Mouse (Mus musculus) gastrocnemius, adult 8-10 months (tissue): ENCODE results near the gene Gm5447. TPM values are rescaled to one million over a fixed set of nuclear protein-coding genes. Genes with fewer than 3 reads are reported as not detected.

Experiments
- DNase-seq, 2 experiments: peaks; one replicate each; pipeline ENCODE4 v3.0.0; 2022; ENCODE audit warnings: low spot score in 2 of 2
- total RNA-seq, 4 experiments: library from RNA; stranded (reverse); gene quantifications; 2 replicates each; pipeline ENCODE4 v1.2.4; 2022

Gene Gm5447
- total RNA-seq, result under 1 TPM in 1 of 4 experiments, not detected in 3; 0.27 TPM

GRCm38 (mm10) chr13:30973501-30974246, at the start of gene Gm5447, which contains the start of gene Exoc2:
Gene Gm5447, plus strand, starts transcription at chr13:30974204.
Gene Exoc2, minus strand, starts transcription at chr13:30974093.
- DNase-seq, result peak; percentile 68 to 77

GRCm38 (mm10) chr13:30924269-30924668, 49.7 kb upstream of the Gm5447 start:
- no peak for DNase-seq

- no peak for DNase-seq
Measured at GRCm38 (mm10) chr13:30929119-30929518, 44.9 kb upstream of the Gm5447 start.

GRCm38 (mm10) chr13:30931613-30932012, 42.4 kb upstream of the Gm5447 start:
- DNase-seq, result no peak

GRCm38 (mm10) chr13:30932972-30933371, 41.0 kb upstream of the Gm5447 start:
- DNase-seq, result no peak

- no peak for DNase-seq
Measured at GRCm38 (mm10) chr13:30945788-30946187, 28.2 kb upstream of the Gm5447 start.

GRCm38 (mm10) chr13:30947129-30947528, 26.9 kb upstream of the Gm5447 start:
- DNase-seq, result no peak

- DNase-seq, result no peak
Measured at GRCm38 (mm10) chr13:30947540-30947939, 26.5 kb upstream of the Gm5447 start, which contains the start of gene Hus1b. Gene Hus1b, minus strand, starts transcription at chr13:30947759.

GRCm38 (mm10) chr13:30949181-30949580, 24.8 kb upstream of the Gm5447 start:
- DNase-seq, result no peak

- DNase-seq, result no peak
Measured at GRCm38 (mm10) chr13:30952044-30952443, 22.0 kb upstream of the Gm5447 start.

- no peak for DNase-seq
Measured at GRCm38 (mm10) chr13:30953580-30953979, 20.4 kb upstream of the Gm5447 start.

GRCm38 (mm10) chr13:30960714-30961113, 13.3 kb upstream of the Gm5447 start:
- DNase-seq, result no peak

- no peak for DNase-seq
Measured at GRCm38 (mm10) chr13:30961932-30962331, 12.1 kb upstream of the Gm5447 start.

- DNase-seq, result no peak
Measured at GRCm38 (mm10) chr13:30966507-30966911, 7.5 kb upstream of the Gm5447 start.

- DNase-seq, result no peak
Measured at GRCm38 (mm10) chr13:30968311-30968710, 5.7 kb upstream of the Gm5447 start.

GRCm38 (mm10) chr13:30971047-30971446, 3.0 kb upstream of the Gm5447 start:
- DNase-seq, result no peak

- no peak for DNase-seq
Measured at GRCm38 (mm10) chr13:30972102-30972501, 1.9 kb upstream of the Gm5447 start.

GRCm38 (mm10) chr13:30974247-30974630, 235 bp downstream of the Gm5447 start:
- no peak for DNase-seq

GRCm38 (mm10) chr13:30976536-30977084, 2.6 kb downstream of the Gm5447 start:
- no peak for DNase-seq

- DNase-seq, result no peak
Measured at GRCm38 (mm10) chr13:30978224-30978623, 4.2 kb downstream of the Gm5447 start.

GRCm38 (mm10) chr13:30981666-30982065, 7.7 kb downstream of the Gm5447 start:
- DNase-seq, result peak; percentile 21 to 41

- peak in 1 of 2 experiments; percentile 34 for DNase-seq
Measured at GRCm38 (mm10) chr13:30985275-30985597, 11.2 kb downstream of the Gm5447 start.
